Mouse (Mus musculus) right cerebral cortex, postnatal 4 days (tissue): ENCODE data around the gene Olfr368.
A peak's percentile ranks its signal among the peaks of the same experiment; 100 is the strongest.

Experiments used
- DNase-seq: peaks from one replicate; pipeline ENCODE4 v3.0.0-alpha.2; 2022

Gene Olfr368

GRCm38 (mm10) chr2:37326215-37326614 is at the start of gene Olfr368:
Gene Olfr368, plus strand, starts transcription at chr2:37326515.
- no peak for DNase-seq

- DNase-seq: no peak
Measured at GRCm38 (mm10) chr2:37333321-37333720, 7.0 kb downstream of the Olfr368 start.

- peak; percentile 73 for DNase-seq
Measured at GRCm38 (mm10) chr2:37338497-37339187, 12.3 kb downstream of the Olfr368 start.

GRCm38 (mm10) chr2:37351671-37352070 is 25.4 kb downstream of the Olfr368 start:
- DNase-seq: no peak

- DNase-seq: no peak
Measured at GRCm38 (mm10) chr2:37355571-37355970, 29.3 kb downstream of the Olfr368 start.

GRCm38 (mm10) chr2:37358633-37359540 is 32.6 kb downstream of the Olfr368 start, which contains the start of gene Pdcl:
Gene Pdcl, minus strand, starts transcription at chr2:37359332.
- DNase-seq: peak; percentile 77

GRCm38 (mm10) chr2:37359908-37360307 is 33.6 kb downstream of the Olfr368 start:
- DNase-seq: no peak

GRCm38 (mm10) chr2:37370651-37371050 is 44.3 kb downstream of the Olfr368 start:
- DNase-seq: no peak

GRCm38 (mm10) chr2:37376018-37376417 is 49.7 kb downstream of the Olfr368 start:
- no peak for DNase-seq

- DNase-seq: peak; percentile 53
Measured at GRCm38 (mm10) chr2:37380189-37380588, 53.9 kb downstream of the Olfr368 start.
